Mouse (Mus musculus) intestine, postnatal 0 days (tissue): ENCODE results near the gene Kcnq5. TPM values are rescaled to one million over a fixed set of nuclear protein-coding genes. Genes with fewer than 3 reads are reported as not detected.

ENCODE experiments used
- ATAC-seq: fragments of 200-750 bp; cut with Nextera tagmentation; 2 replicates; pipeline ENCODE4 v1.8.0; 2017; ENCODE audit warnings: mild to moderate bottlenecking, moderate TSS enrichment, moderate library complexity
- H3K27ac ChIP-seq: fragments of 300-500 bp; sonication (generic); 2 replicates; pipeline ENCODE4 v1.5.1; 2014; ENCODE audit warnings: mild to moderate bottlenecking, low read depth, low read length, moderate library complexity
- H3K27me3 ChIP-seq: fragments of 300-500 bp; sonication (generic); replicated peaks from 2 replicates; pipeline ENCODE4 v1.6.1; 2014; ENCODE audit warnings: low read length, mixed read lengths; ENCODE audit not compliant: control insufficient read depth, insufficient read depth
- H3K36me3 ChIP-seq: fragments of 300-500 bp; sonication (generic); 2 replicates; pipeline ENCODE4 v1.6.1; 2014; ENCODE audit warnings: mild to moderate bottlenecking, moderate library complexity; ENCODE audit not compliant: control insufficient read depth, insufficient read depth
- H3K4me1 ChIP-seq: fragments of 300-500 bp; sonication (generic); replicated peaks from 2 replicates; pipeline ENCODE4 v1.6.1; 2014; ENCODE audit warnings: antibody characterized with exemption, low read length, mixed read lengths; ENCODE audit not compliant: control insufficient read depth, insufficient read depth
- H3K4me2 ChIP-seq: fragments of 300-500 bp; sonication (generic); replicated peaks from 2 replicates; pipeline ENCODE4 v1.6.1; 2014; ENCODE audit warnings: low read depth, mild to moderate bottlenecking, moderate library complexity
- H3K4me3 ChIP-seq: fragments of 300-500 bp; sonication (generic); 2 replicates; pipeline ENCODE4 v1.5.1; 2014; ENCODE audit warnings: low read depth, low read length
- H3K9ac ChIP-seq: fragments of 300-500 bp; sonication (generic); 2 replicates; pipeline ENCODE4 v1.6.1; 2014; ENCODE audit warnings: mild to moderate bottlenecking, low read depth, low read length
- H3K9me3 ChIP-seq: fragments of 300-500 bp; sonication (generic); 2 replicates; pipeline ENCODE4 v1.6.1; 2016; ENCODE audit warnings: mixed run types; ENCODE audit not compliant: control insufficient read depth
- CTCF ChIP-seq: sonication (generic); IDR thresholded peaks from 2 replicates; pipeline ENCODE4 v1.5.1; 2016; ENCODE audit warnings: low read depth, mild to moderate bottlenecking, control low read depth, antibody characterized with exemption, moderate library complexity
- WGBS: fragments of 180-500 bp; shearing (Covaris S2); extraction: QIAGEN DNeasy Blood & Tissue Kit; methylation state at CpG from one replicate; pipeline ENCODE4 v1.1.7; 2014; 5-methylcytosine and 5-hydroxymethylcytosine counted together
- polyA plus RNA-seq: library from polyadenylated mRNA; unstranded; fragments of >200 nt; fragmentation: Nextera tagmentation; extraction: Ambion mirVana; gene quantifications from 2 replicates; pipeline ENCODE4 v1.2.1, GENCODE M21; 2015

Kcnq5 gene
- polyA plus RNA-seq, 1 experiment from 2014 or later = 0.40 TPM

GRCm38 (mm10) chr1:21635406-21635805, 326.3 kb downstream of the Kcnq5 start:
- no peak for ATAC-seq
- Histone ChIP-seq H3K27ac (no peak overlapping the region), H3K9me3 (no peaks in the 10 kb centered on the region), H3K27me3 (no peaks in the 10 kb centered on the region), H3K4me3 (no peak overlapping the region), H3K4me2 (no peak overlapping the region), H3K4me1 (no peaks in the 10 kb centered on the region), H3K9ac (no peak overlapping the region), H3K36me3 (no peaks in the 10 kb centered on the region)
- WGBS = 71% methylated on average over 2 of the region's 2 CpGs
- no peak for TF ChIP-seq CTCF

DNA sequence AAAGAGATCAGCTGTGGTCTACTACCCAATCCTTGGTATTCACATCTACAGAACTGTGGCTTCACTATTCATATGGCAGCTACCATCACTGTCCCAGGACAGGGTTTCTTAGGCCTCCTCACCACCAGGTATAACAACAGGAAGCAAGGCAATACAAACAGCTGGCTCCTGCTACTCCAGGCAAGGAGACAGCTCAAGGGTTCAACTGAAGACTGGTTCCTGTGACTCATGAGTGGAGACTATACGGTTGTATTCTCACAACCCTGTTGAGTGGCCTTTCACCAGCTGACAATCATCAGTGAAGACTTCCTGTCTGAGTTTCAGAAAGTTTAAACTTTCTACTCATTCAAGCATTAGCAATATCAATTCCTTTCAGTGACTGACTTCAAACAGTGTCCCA, 327.7 kb downstream of the Kcnq5 start:
- Histone ChIP-seq H3K9ac (no peak overlapping the region), H3K27ac (no peak overlapping the region), H3K36me3 (no peaks in the 10 kb centered on the region), H3K4me2 (no peak overlapping the region), H3K9me3 (no peaks in the 10 kb centered on the region), H3K4me1 (no peaks in the 10 kb centered on the region), H3K27me3 (no peaks in the 10 kb centered on the region), H3K4me3 (no peak overlapping the region)
- WGBS = 63% methylated on average over 1 of the region's 1 CpGs
- no peak for ATAC-seq
- TF ChIP-seq CTCF = no peak

DNA sequence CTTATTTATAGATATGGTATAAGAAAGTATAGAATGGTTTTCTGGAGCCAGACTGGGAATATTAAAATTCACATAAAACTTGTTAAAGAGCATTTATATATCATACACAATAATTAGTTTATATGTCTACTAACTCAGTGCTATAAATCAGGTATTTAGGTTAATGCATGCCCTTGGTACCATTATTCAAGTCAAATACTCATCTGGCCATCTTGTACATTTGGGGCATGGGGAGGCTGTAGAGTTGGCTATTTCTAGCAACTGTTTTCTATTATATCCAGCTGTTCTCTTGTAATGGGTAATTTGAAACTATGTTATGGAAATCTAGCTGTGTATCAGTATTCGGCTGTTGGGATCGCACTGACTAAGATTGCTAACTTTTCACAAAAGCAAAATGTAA, 339.3 kb downstream of the Kcnq5 start:
- Histone ChIP-seq H3K9ac (no peak overlapping the region), H3K4me2 (no peak overlapping the region), H3K9me3 (no peaks in the 10 kb centered on the region), H3K4me1 (no peaks in the 10 kb centered on the region), H3K27ac (no peak overlapping the region), H3K27me3 (no peaks in the 10 kb centered on the region), H3K36me3 (no peaks in the 10 kb centered on the region), H3K4me3 (no peak overlapping the region)
- 95% methylated on average over 2 of the region's 2 CpGs for WGBS
- TF ChIP-seq CTCF = no peak
- ATAC-seq = no peak

DNA sequence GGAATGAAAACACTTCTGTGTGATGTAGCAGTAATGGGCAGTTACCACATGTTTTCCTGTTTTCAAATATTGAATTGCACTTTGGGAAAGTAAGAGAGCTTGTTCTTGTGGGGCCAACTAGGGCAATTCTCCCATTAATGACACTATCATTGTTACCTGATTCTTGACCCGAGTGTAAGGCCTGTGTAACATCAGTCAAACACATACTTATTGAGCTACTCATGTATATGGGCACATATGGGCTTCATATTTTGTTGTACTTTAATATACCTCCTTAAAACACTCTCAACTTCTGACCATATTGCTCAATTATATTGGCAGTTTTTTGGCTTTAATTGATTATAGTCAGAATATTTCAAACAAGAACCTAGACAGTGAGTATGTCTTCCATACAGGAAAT, 339.7 kb downstream of the Kcnq5 start:
- Histone ChIP-seq H3K4me3 (no peak overlapping the region), H3K36me3 (no peaks in the 10 kb centered on the region), H3K4me2 (no peak overlapping the region), H3K9me3 (no peaks in the 10 kb centered on the region), H3K9ac (no peak overlapping the region), H3K4me1 (no peaks in the 10 kb centered on the region), H3K27ac (no peak overlapping the region), H3K27me3 (no peaks in the 10 kb centered on the region)
- ATAC-seq = no peak
- TF ChIP-seq CTCF = no peak
- WGBS = 74% methylated on average over 1 of the region's 1 CpGs

GRCm38 (mm10) chr1:21618712-21619111, 343.0 kb downstream of the Kcnq5 start:
- H3K4me2 ChIP-seq = no peak overlapping the region
- no peaks in the 10 kb centered on the region for H3K4me1 ChIP-seq
- ATAC-seq = no peak
- H3K27me3 ChIP-seq = no peaks in the 10 kb centered on the region
- WGBS = 83% methylated on average over 3 of the region's 3 CpGs
- H3K27ac ChIP-seq = no peak overlapping the region
- H3K9me3 ChIP-seq = no peaks in the 10 kb centered on the region
- no peak overlapping the region for H3K9ac ChIP-seq
- H3K4me3 ChIP-seq = no peak overlapping the region
- H3K36me3 ChIP-seq = no peaks in the 10 kb centered on the region
- TF ChIP-seq CTCF = no peak

- Histone ChIP-seq H3K4me1 (no peaks in the 10 kb centered on the region), H3K27me3 (no peaks in the 10 kb centered on the region), H3K9me3 (no peaks in the 10 kb centered on the region), H3K9ac (no peak overlapping the region), H3K36me3 (no peaks in the 10 kb centered on the region), H3K27ac (no peak overlapping the region), H3K4me2 (no peak overlapping the region), H3K4me3 (no peak overlapping the region)
- 63% methylated on average over 4 of the region's 4 CpGs for WGBS
- TF ChIP-seq CTCF = no peak
- ATAC-seq = no peak
Measured at GRCm38 (mm10) chr1:21616666-21617065, 345.1 kb downstream of the Kcnq5 start.

DNA sequence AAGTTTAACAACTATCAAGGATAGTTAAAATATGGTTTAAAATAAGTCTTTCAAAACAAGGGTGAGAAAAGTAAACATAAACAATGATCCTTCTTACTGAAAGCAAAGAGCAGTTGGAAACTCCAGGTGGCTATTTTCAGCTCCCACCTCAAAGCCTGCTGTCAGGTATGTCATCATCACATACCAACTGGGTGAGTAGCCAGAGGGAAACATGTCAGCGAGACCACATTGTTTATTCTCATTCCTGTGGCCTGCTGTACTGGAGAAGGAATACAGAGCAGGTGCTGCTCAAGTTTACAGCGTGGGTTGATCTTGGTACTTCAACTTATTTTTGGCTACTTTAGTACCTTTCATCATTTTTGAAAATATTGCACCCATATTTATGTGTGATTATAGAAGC, 347.8 kb downstream of the Kcnq5 start:
- Histone ChIP-seq H3K9me3 (no peaks in the 10 kb centered on the region), H3K9ac (no peak overlapping the region), H3K4me2 (no peak overlapping the region), H3K27me3 (no peaks in the 10 kb centered on the region), H3K36me3 (no peaks in the 10 kb centered on the region), H3K4me1 (no peaks in the 10 kb centered on the region), H3K4me3 (no peak overlapping the region), H3K27ac (no peak overlapping the region)
- WGBS = 56% methylated on average over 2 of the region's 2 CpGs
- TF ChIP-seq CTCF = no peak
- no peak for ATAC-seq
